Mouse (Mus musculus): ENCODE results near the gene Serpinb9b.
"Not testable (repeated sequence)": the region's sequence is repeated elsewhere in the genome, so short reads cannot be mapped to it uniquely, and the experiment has no call there.

Serpinb9b gene

DNA sequence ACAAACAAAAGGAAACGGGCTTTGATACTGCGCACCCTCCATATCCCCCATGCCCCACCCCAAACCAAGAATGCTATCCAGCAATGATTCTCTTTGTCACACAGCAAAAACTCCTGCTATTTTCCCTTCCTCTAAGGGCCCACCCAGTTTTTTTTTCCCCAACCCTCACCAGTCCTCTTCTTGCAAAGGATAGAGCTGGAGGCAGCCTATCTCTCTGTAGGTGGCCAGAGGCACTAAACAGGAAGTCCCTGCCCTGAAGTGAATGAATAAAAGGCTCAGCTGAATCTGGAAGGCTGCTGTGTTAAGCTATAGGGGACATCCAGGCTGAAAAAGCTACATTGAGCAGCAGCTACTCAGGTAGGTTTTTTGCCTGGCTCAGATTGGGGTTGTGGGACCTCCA is at the start of gene Serpinb9b:
Gene Serpinb9b (plus strand): TSS at position 173 of the 400 bp plus-strand sequence.
- no peak for DNase-seq (ENCODE audit: low spot score)

- no peak for DNase-seq (ENCODE audit: low spot score)
Observed at GRCm38 (mm10) chr13:32982556-32983042, 44.6 kb upstream of the Serpinb9b start.

GRCm38 (mm10) chr13:32986256-32986655 is 41.0 kb upstream of the Serpinb9b start:
- DNase-seq (ENCODE audit: low spot score), result no peak

- no peak for DNase-seq (ENCODE audit: low spot score)
Observed at GRCm38 (mm10) chr13:32993152-32993893, 33.9 kb upstream of the Serpinb9b start.

- DNase-seq (ENCODE audit: low spot score), result no peak
Observed at GRCm38 (mm10) chr13:32993894-32994242, 33.3 kb upstream of the Serpinb9b start.

DNA sequence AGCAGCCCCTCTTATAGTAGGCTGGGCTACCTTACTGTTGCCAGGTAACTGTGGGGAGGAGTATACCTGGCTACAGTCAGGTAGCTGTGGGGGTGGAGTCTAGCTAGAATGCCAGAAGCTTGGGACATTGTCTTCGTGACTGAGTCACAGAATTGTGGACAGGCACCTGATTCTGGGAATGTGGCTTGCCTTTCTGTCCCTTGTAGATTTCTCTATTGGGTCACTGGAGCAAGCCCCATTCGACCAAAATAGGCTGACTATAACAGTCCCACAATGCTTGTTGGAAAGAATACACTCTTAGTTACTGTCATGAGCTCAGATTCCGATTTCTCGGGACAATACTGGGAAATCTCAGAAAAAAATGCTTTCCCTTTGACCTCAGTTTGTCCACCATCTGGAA is 32.2 kb upstream of the Serpinb9b start:
- DNase-seq (ENCODE audit: low spot score), result no peak

GRCm38 (mm10) chr13:33001341-33001740 is 25.9 kb upstream of the Serpinb9b start:
- DNase-seq (ENCODE audit: low spot score), result no peak

DNA sequence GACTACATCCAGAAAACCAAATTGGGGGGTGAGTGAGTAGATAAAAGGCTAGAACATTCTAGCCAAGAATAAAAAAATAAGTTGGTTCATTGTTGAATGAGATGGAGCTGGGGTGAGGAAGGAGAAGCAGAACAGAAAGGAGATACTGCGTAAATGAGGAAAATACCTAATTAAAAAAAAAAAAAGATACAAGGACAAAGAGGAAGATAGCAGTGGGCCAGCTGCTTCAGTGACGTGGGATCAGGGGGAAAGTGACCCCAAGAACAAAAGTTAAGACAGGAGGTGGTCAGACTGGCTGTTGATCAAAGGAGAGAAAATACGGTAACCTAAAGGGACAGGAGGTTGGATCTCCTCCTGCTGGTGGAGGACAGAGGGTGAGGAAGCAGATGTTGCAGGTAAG is 24.3 kb upstream of the Serpinb9b start, which contains the start of gene Serpinb9:
Gene Serpinb9 (plus strand): TSS at position 301 of the 400 bp plus-strand sequence.
- no peak for DNase-seq (ENCODE audit: low spot score)

DNA sequence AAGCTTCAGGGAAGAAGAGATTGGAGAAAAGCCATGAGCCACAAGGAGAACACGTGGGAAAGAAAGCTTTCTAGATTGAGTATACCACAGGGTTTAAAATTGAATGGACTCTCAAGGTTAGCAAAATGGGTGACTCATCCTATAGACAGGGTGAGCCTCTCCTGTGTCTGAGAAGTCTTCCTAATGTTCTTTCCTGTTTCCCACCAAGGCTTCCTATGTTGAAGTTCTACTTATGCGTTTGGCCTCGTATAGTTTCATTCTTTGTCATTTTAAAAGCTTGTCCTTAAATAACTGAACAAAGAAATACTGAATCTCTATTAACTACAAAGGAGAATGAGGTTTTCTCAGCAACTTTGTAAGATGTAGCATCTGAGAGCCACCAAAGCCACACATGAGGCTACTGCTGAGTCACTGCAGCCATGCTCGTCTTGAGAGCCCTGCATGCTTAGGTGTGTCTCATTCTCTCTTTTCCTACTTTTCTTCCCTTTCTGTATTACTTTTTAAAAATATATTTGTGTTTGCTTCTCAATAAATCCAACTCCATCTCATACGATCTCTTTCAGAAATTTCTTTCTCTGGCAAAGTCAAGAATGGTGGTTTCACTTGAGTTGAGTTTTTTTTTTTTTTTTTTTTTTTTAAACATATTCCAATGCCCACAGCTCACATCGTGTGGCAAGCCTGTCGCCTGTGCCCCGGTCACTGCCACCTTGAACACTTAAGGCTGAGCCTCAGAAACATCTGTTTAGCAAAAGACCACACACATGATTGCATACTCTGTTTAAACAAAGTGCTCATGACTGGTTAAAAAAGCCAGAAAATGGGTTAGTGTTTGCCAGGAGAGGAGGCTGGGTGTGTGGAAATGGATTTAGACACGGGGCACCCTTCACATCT is 23.4 kb upstream of the Serpinb9b start:
- peak; percentile 7 for DNase-seq (ENCODE audit: low spot score)

GRCm38 (mm10) chr13:33004414-33005105 is 22.7 kb upstream of the Serpinb9b start:
- peak; percentile 79 for DNase-seq (ENCODE audit: low spot score)

DNA sequence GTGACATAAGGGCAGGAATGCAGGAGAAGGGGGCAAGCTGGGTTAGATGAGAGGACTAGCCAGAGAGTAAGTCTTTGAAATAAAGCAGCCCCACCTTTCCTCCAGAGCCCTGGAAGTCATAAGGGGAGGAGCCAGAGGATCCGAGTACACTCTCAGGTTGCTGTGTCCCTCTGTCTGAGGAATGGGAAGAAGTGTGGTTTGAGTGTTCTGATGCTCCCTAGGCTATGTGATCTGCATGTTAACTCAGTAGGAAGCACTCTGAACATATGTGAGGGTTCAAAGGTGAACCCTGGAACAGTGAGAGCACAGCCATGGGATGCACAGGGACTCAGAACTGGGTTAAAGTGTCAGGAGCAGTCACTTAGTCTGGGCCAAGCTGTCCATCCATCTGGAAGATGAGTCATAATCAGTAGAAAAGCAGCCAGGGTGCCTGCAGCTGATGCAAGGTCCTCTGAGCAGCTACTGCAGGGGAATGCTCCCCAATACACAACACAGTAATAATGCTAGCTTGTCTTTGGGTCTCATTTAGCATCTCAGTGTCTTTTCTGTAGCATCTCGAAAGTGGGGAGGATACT is 21.6 kb upstream of the Serpinb9b start:
- no peak for DNase-seq (ENCODE audit: low spot score)

GRCm38 (mm10) chr13:33006555-33006954 is 20.7 kb upstream of the Serpinb9b start:
- no peak for DNase-seq (ENCODE audit: low spot score)

GRCm38 (mm10) chr13:33012395-33012794 is 14.8 kb upstream of the Serpinb9b start:
- DNase-seq (ENCODE audit: low spot score), result no peak

DNA sequence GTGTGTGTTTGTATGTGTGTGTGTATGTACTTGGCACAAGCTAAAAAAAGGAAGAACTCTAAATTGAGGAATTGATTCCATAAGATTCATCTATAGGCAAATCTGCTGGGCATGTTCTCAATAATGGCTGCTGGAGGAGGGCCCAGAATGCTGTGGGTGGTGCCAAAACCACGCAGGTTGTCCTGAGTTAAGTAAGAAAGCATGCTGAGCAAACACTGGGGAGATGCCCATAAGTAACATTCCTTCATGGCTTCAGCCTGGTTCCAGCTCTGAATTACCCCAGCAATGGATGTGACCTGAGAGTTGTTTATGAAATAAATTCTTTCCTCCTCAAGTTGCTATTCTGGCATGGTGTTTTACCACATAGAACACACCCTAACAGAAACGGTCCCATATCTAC is 13.9 kb upstream of the Serpinb9b start:
- no peak for DNase-seq (ENCODE audit: low spot score)

DNA sequence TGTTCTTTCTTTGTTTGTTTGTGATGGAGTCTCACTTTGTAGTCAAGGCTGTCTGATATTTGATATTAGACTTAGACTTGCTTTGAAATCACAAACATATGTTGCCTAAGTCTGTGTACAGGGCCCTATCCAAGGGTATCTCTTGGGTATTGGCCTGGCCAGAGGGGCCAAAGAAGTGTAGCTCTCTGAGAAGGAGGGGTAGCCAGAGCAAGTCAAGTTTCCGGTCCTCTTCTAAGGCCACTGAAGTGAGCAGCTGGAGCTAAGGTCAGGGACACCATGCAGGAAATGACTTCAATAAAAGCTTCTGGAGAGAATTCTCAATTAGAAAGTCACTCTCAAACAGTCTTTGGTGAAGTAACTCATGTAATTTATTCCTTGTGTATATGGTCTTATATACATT is 4.8 kb upstream of the Serpinb9b start:
- DNase-seq (ENCODE audit: low spot score), result no peak

DNA sequence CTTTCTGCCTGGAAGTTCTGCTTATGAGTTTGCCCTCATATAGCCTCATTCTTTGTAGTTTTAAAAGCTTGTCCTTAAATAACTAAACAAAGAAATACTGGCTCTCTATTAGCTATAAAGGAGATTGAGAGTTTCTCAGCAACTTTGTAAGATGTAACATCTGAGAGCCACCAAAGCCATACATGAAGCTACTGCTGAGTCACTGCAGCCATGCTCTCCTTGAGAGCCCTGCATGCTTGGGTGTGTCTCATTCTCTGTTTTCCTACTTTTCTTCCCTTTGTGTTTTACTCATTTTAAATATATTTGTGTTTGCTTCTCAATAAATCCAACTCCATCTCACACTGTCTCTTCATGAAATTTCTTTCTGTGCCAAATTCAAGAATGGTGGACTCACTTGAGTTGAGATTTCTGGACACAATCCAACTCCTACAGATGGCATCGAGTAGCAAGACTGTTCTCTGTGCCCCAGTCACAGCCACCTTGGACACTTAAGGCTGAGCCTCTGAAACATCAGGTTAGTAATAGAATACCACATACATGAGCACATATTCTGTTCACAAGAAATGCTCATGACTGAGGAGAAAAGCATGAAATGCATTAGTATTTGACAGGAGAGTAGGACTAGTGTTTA is 674 bp upstream of the Serpinb9b start:
- DNase-seq (ENCODE audit: low spot score), result no peak

GRCm38 (mm10) chr13:33028146-33028545 is 930 bp downstream of the Serpinb9b start:
- no peak for DNase-seq (ENCODE audit: low spot score)

DNA sequence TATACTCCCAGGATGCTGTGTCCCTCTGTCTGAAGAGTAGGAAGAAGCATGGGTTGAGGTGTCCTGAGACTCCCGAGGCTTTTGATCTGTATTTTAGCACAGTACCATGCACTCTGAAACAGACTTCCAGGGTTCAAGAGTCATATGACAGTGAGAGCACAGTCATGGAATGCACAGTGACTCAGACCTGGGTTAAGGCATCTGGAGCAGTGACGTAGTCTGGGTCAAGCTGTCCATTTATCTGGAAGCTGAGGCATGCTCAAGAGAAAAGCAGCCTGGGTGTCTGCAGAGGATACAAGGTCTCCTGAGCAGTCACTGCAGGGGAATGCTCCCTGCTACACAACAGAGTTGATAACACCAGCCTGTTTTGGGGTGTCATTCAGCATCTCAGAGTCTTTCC is 1.3 kb downstream of the Serpinb9b start:
- no peak for DNase-seq (ENCODE audit: low spot score)

DNA sequence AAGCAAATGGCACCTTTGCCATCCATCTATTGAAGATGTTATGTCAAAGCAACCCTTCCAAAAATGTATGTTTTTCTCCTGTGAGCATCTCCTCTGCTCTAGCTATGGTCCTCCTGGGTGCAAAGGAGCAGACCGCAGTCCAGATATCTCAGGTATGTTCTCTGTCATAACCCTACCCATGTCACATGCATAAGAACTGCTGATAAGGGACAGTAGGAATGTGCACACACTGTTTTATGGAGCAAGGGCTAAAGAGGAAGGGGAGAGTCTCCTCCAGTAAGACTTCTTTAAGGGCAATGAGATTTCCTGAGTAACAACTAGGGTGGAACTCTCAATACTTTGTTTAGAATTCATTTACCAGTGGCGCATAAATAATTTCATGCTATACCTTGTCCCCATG is 2.3 kb downstream of the Serpinb9b start:
- not testable (repeated sequence) for DNase-seq (ENCODE audit: low spot score)

DNA sequence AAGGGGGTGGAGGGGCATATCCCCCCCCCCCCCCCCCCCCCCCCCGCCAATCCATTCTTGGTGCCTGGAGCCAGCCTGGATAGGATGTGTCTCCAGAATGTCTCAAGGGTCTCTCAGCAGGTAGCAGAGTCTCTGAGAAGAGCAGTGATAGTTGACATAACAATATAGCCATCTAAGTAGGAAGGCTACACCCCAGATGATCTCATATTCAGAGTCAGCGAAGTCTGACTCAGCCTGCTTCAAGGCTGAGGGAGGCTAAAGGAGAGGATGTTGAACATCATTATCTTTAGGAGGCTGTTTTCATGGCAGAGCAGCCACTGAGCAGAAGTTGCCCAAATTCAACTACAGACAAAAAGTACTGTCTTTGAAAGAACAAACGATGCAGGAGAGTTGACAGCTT is 3.1 kb downstream of the Serpinb9b start:
- no peak for DNase-seq (ENCODE audit: low spot score)

DNA sequence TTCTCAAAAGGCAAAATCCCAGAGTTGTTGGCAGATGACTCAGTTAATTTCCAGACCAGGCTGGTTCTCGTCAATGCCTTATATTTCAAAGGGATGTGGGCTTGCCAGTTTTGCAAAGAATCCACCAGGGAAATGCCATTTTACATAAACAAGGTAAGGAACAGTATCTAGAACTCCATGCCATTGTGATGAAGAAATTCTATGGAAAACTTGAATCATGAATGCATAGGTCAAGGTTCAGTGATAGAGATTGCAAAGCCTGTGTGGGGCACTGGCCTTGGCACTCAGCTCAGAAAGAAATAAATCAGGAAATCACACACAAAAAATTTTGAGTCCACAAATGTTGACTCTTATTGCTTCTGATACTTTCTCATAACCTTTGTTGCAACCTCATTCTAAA is 8.3 kb downstream of the Serpinb9b start:
- DNase-seq (ENCODE audit: low spot score), result no peak

DNA sequence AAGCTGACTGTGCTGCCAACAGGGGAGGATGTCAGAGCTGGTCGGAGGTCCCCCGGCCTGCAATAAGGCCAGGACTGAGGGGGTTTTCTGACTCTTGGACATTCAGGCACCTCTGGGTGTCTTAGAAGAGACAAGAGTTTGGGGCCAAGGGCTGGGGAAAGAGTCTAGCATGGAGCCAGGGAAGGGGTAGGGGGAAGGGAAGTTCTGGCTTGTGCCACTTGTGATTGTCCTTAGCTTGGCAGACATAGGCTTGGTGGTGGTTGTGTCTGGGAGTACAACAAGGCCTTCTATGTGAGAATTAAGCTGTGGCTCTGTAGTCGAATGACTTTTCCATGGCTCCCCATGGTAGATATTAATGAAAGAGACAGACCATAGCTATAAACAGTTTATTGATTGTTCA is 16.3 kb downstream of the Serpinb9b start:
- no peak for DNase-seq (ENCODE audit: low spot score)
